15 mouse cellular contexts compared by ENCODE assay signal in genomic region chr13:73034886-73035285, GRCm38 (mm10).
DNase-seq lines count a peak whose midpoint lies in the region; ATAC-seq and TF ChIP-seq lines count a peak whose summit lies in the region.
"Had no signal": no experiment of that assay in that cellular context is flagged by ENCODE, and none has a peak within 500 bp of the region (broad histone marks: within the 10 kb centered on the region; RNA-seq: fewer than 3 reads in every experiment).

No protein-coding gene starts in this region.

- H3K4me1 ChIP-seq in forebrain, embryonic 15.5 days = peaks cover 11% of the 10 kb centered on the region
- no peaks in the 10 kb centered on the region; the same call in 1 of the 2 replicates for H3K4me1 ChIP-seq in hindbrain, embryonic 16.5 days (ENCODE audit: control insufficient read depth, insufficient read depth, low read depth, low read length)
- no peaks in the 10 kb centered on the region for H3K4me1 ChIP-seq in midbrain, postnatal 0 days (ENCODE audit: insufficient read depth, low read length)
- H3K4me1 ChIP-seq: megakaryocyte, embryonic 14.5 days; stomach, embryonic 15.5 days had no signal

- H3K4me2 ChIP-seq in forebrain, embryonic 15.5 days (replicated peaks) = no peak overlapping the region
- H3K4me2 ChIP-seq in hindbrain, embryonic 16.5 days (ENCODE audit: low read length) = no peak overlapping the region
- H3K4me2 ChIP-seq in midbrain, postnatal 0 days (ENCODE audit: low read depth, low read length, poor library complexity, severe bottlenecking) = no peak overlapping the region
- H3K4me2 ChIP-seq: stomach, embryonic 15.5 days had no signal

- H3K27ac ChIP-seq in forebrain, embryonic 15.5 days (replicated peaks) = no peak overlapping the region
- no peak overlapping the region for H3K27ac ChIP-seq in hindbrain, embryonic 16.5 days (ENCODE audit: low read depth, low read length)
- H3K27ac ChIP-seq in midbrain, postnatal 0 days (ENCODE audit: low read depth, low read length) = peak overlapping the region; percentile 26; the same call in 1 of the 2 replicates
- H3K27ac ChIP-seq: heart, adult 2 months; liver, embryonic 14.5 days; stomach, embryonic 15.5 days had no signal

- H3K4me3 ChIP-seq in forebrain, embryonic 15.5 days = no peak overlapping the region
- H3K4me3 ChIP-seq in hindbrain, embryonic 16.5 days (ENCODE audit: low read length) = no peak overlapping the region
- no peak overlapping the region for H3K4me3 ChIP-seq in midbrain, postnatal 0 days (ENCODE audit: low read depth, low read length)
- H3K4me3 ChIP-seq: heart, adult 2 months; stomach, embryonic 15.5 days had no signal

- no peaks in the 10 kb centered on the region for H3K9me3 ChIP-seq in forebrain, embryonic 15.5 days
- no peaks in the 10 kb centered on the region for H3K9me3 ChIP-seq in hindbrain, embryonic 16.5 days (ENCODE audit: control insufficient read depth, low read length)
- H3K9me3 ChIP-seq in midbrain, postnatal 0 days (ENCODE audit: low read length) = no peaks in the 10 kb centered on the region
- H3K9me3 ChIP-seq: stomach, embryonic 15.5 days had no signal

- no peak for TF ChIP-seq CTCF in midbrain, postnatal 0 days (IDR thresholded peaks at IDR 0.05)

- DNase-seq in embryo, embryonic 11.5 days (ENCODE audit: low read depth, low spot score) = peak; percentile 8
- DNase-seq in midbrain, postnatal 0 days (ENCODE audit: low spot score) = no peak
- no peak for DNase-seq in frontal cortex, adult 2 months (ENCODE audit: extremely low spot score in 1 of 2, low spot score in 1 of 2)
- no peak for DNase-seq in layer of hippocampus, postnatal 10 days (ENCODE audit: low spot score in 2 of 2)
- DNase-seq in cerebellum, adult 18-20 months = no peak
- DNase-seq in spleen, postnatal 36 days (ENCODE audit: low spot score in 2 of 2) = no peak
- DNase-seq: heart, adult 2 months; kidney, postnatal 25 days; lung, postnatal 10 days had no signal

- ATAC-seq in forebrain, embryonic 15.5 days (replicated peaks) = peak; percentile 18; the same call in 1 of the 2 replicates
- peak; percentile 58 for ATAC-seq in hindbrain, embryonic 16.5 days
- ATAC-seq in midbrain, postnatal 0 days (ENCODE audit: low FRiP score) = peak; percentile 7; the same call in 1 of the 2 replicates
- ATAC-seq: intestine, postnatal 0 days had no signal

- no peak overlapping the region for H3K9ac ChIP-seq in forebrain, embryonic 15.5 days (replicated peaks)
- no peak overlapping the region for H3K9ac ChIP-seq in hindbrain, embryonic 16.5 days (ENCODE audit: low read depth, low read length)
- no peak overlapping the region for H3K9ac ChIP-seq in midbrain, postnatal 0 days (replicated peaks; ENCODE audit: low read length, poor library complexity, severe bottlenecking)
- H3K9ac ChIP-seq: liver, embryonic 14.5 days; stomach, embryonic 15.5 days had no signal

- H3K36me3 ChIP-seq in forebrain, embryonic 15.5 days = no peaks in the 10 kb centered on the region
- no peaks in the 10 kb centered on the region for H3K36me3 ChIP-seq in hindbrain, embryonic 16.5 days (ENCODE audit: control insufficient read depth, insufficient read depth, low read length)
- H3K36me3 ChIP-seq in midbrain, postnatal 0 days (ENCODE audit: insufficient read depth, low read length) = no peaks in the 10 kb centered on the region
- H3K36me3 ChIP-seq: stomach, embryonic 15.5 days had no signal

- peaks cover 63% of the 10 kb centered on the region for H3K27me3 ChIP-seq in forebrain, embryonic 15.5 days
- H3K27me3 ChIP-seq in hindbrain, embryonic 16.5 days (replicated peaks; ENCODE audit: control insufficient read depth, insufficient read depth, low read length) = no peaks in the 10 kb centered on the region; the same call in 1 of the 2 replicates
- H3K27me3 ChIP-seq in midbrain, postnatal 0 days (ENCODE audit: insufficient read depth, low read length) = no peaks in the 10 kb centered on the region; the same call in 1 of the 2 replicates
- H3K27me3 ChIP-seq: megakaryocyte, embryonic 14.5 days; stomach, embryonic 15.5 days had no signal

- WGBS in forebrain, embryonic 15.5 days = 13% methylated on average over 10 of the region's 10 CpGs
- 20% methylated on average over 10 of the region's 10 CpGs for WGBS in hindbrain, embryonic 16.5 days
- WGBS in midbrain, postnatal 0 days = 19% methylated on average over 10 of the region's 10 CpGs

Comparison
In these comparisons a context has a peak if more than half of its experiments do, and no peak if none do; other contexts are left out.
1. ATAC-seq: peak in every context shown above with its lines; median percentile 58 in hindbrain, embryonic 16.5 days; 18 in forebrain, embryonic 15.5 days; 7 in midbrain, postnatal 0 days.